Mouse (Mus musculus): ENCODE measurements around the gene Sult2a3. TPM values are rescaled to one million over a fixed set of nuclear protein-coding genes. Genes with fewer than 3 reads are reported as not detected.

Gene Sult2a3
- not detected for polyA plus RNA-seq (2017; shearing (Covaris generic))

DNA sequence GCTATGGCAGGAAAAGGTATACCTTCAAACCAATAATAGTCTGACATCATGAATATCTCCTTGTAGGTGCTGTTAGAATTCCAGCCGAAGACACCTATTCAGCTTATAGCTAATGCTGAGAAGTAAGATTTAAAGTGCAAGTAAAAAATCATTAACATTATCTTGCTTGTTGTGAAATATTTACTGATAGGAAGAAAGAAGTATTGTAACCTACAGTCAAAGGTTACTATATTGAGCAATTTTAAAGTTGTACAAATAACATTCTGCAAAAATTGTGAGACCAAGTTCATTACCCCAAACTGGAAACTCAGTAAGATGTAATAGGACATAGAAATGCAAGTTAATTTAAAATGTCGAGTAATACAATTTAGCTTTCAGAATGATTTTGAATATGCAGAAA lies at the start of gene Sult2a3:
Sult2a3 (minus strand) TSS at position 101 of the 400 bp plus-strand sequence.

Other genes starting within 250 kb of the Sult2a3 start
- not detected for gene Sult2a4, start 133.4 kb downstream of the Sult2a3 start, polyA plus RNA-seq (2017; shearing (Covaris generic))
- not detected for gene Sult2a6, start 131.8 kb upstream of the Sult2a3 start, polyA plus RNA-seq (2017; shearing (Covaris generic))
- not detected for gene Obox8, start 210.5 kb upstream of the Sult2a3 start, polyA plus RNA-seq (2017; shearing (Covaris generic))